In the genomic region with DNA sequence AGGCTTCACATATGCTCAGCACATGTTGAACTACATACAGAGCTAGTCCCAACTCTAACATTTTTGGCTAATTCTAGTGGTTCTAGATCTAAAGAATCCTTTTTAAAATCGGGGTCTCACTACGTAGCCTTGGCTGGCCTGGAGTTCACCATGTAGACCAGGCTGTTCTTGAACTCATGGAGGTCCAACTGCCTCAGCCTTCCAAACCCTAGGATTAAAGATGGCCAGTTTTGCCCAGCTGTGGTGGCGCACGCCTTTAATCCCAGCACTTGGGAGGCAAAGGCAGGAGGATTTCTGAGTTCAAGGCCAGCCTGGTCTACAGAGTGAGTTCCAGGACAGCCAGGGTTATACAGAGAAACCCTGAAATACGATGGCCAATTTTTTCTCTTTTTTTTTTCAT, we compare ENCODE assay signal across 1 mouse cellular context.
TF ChIP-seq lines count a peak whose summit lies in the region.

No protein-coding gene starts in this region.

TF ChIP-seq in MEL, 35 proteins besides CTCF, POLR2A, EP300 and RAD21:
- TF ChIP-seq TBP (IDR thresholded peaks at IDR 0.05; ENCODE audit: low read depth, low read length) = peak; percentile 81
